Mouse (Mus musculus) Patski (cell line): ENCODE results near the gene Srcin1. TPM values are rescaled to one million over a fixed set of nuclear protein-coding genes. Genes with fewer than 3 reads are reported as not detected.
A peak's percentile ranks its signal among the peaks of the same experiment; 100 is the strongest.

ENCODE experiments used
- ATAC-seq: fragments of 100-300 bp; one replicate; pipeline ENCODE4 v1.8.0; 2021
- CTCF ChIA-PET: fragments of 350-600 bp; sonication (Branson Sonifier 250); formaldehyde crosslinking; loops from one replicate; lab custom pipeline; 2022; ENCODE audit warnings: inconsistent platforms; lab: Charles Lee
- POLR2A ChIA-PET: fragments of 350-600 bp; sonication (Branson Sonifier 250); formaldehyde crosslinking; loops from one replicate; lab custom pipeline; 2022; ENCODE audit warnings: antibody characterized with exemption, inconsistent platforms; lab: Charles Lee
- DNase-seq: peaks from one replicate; pipeline ENCODE4 v3.0.0-alpha.2; 2011; ENCODE audit warnings: low read depth, low spot score
- H3K27me3 ChIP-seq: fragments of 371-371 bp; one replicate; pipeline ENCODE4 v1.5.1; 2021
- CTCF ChIP-seq: fragments of 100-300 bp; IDR thresholded peaks from one replicate; pipeline ENCODE4 v1.5.1; 2021
- in situ Hi-C: fragments of 300-500 bp; cut with MboI; formaldehyde crosslinking; loops from 3 replicates; pipeline ENCODE4 v1.11.1; 2018; ENCODE audit warnings: low pct_unique_long_range_greater_than_20kb, mixed read lengths
- polyA plus RNA-seq: library from polyadenylated mRNA; unstranded; gene quantifications from one replicate; pipeline ENCODE4 v1.2.3, GENCODE M21; 2021

Gene Srcin1
- polyA plus RNA-seq, 1 experiment from 2014 or later, result 1.8 TPM

- ChIA-PET POLR2A (no interaction called here), CTCF (interaction anchor here (0.7 to 1.2 kb wide), 2 partner anchors 10 to 16 kb away, joined by 3 to 4 read pairs; no protein-coding TSS in a partner anchor)
- DNase-seq (no peak), ATAC-seq (no peak)
- no peaks in the 10 kb centered on the region for H3K27me3 ChIP-seq
- in situ Hi-C loops, result no loop called here
- TF ChIP-seq CTCF, result no peak
Observed at GRCm38 (mm10) chr11:97477431-97477830, 98.6 kb downstream of the Srcin1 start.

DNA sequence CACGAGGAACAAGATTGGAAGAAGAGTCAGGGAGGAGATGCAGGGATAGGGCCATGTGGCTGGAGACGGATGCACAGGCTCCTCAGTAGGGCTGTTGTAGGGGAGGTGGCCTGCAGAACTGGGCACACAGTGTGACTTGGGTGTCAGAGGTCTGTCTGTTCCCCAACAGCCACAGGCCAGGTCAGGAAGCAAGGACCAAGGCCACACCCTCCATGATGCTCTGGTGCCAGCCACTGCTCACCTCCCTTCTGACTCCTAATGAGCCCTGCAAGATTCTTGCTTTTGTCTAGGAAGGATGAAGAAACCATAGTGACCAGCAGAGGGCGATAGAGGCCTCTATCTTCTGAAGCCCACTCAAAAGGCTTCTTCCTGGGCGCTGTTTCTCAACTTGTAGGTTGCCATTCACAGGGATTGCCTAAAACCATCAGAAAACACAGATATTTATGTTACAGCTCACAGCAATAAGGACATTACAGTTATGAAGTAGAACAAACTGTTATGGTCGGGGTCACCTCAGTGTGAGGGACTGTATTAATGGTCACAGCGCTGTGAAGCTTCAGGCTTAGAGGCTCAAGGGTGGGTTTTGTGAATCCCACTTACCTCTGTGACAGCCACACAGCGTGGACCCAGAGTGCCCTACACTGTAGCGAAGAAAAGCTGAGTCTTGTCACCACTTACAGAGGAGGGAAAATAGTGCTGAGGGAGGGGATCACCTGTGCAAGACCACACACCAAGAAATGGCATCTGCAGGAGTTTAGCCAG, 99.5 kb downstream of the Srcin1 start:
- in situ Hi-C loops, result no loop called here
- POLR2A ChIA-PET, result no interaction called here
- CTCF ChIA-PET, result interaction anchor here (0.7 to 2.7 kb wide), 4 partner anchors 11 to 145 kb away, joined by 3 to 7 read pairs (median 4); no protein-coding TSS in a partner anchor
- DNase-seq (no peak), ATAC-seq (no peak)
- H3K27me3 ChIP-seq, result no peaks in the 10 kb centered on the region
- TF ChIP-seq CTCF, result peak; percentile 73

DNA sequence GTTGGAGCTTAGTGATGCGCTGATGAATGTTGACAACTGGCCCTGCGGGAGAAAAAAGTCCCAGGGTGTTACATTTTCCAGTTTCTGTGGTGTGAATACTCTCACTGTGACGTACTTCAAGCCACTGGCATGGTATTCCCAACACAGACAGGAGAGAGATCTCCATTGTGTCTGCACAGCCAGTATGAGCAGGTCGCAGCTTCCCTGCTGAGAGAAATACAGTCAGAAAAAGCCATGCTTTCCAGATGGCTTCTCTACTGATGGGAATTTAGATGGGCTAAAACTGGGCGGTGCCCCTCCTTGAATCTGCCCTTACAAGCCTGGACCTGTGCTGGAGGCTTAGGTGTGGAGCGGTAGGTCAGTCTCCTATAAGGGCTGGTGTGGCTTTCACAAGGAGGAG, 104.7 kb downstream of the Srcin1 start:
- ChIA-PET POLR2A (no interaction called here), CTCF (no interaction called here)
- in situ Hi-C loops, result loop anchor here (5.0 kb wide), 1 partner anchor 49 kb away; no protein-coding TSS in a partner anchor
- H3K27me3 ChIP-seq, result no peaks in the 10 kb centered on the region
- no peak for TF ChIP-seq CTCF
- ATAC-seq (no peak), DNase-seq (no peak)

DNA sequence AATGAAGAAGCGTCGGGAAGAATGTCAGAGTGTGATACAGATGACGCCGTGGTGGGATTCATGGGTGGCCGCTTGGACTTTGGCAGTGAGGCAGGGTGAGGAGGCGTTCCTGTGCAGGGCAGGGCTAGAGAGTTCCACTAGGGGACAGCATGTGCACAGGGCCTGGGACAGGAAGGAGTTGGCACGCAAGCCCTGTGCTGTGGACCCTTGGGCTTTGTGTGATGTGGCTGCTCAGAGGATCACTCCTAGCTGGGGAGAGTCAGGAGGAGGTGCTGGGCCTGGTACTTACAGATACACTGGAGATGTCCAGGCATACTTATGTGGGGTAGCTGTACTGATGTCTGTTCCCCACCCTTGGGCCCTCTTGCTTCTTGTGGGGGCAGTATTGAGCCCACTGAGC, 106.2 kb downstream of the Srcin1 start:
- ATAC-seq, result no peak
- no peak for TF ChIP-seq CTCF
- no peaks in the 10 kb centered on the region for H3K27me3 ChIP-seq
- in situ Hi-C loops, result loop anchor here (5.0 kb wide), 1 partner anchor 48 kb away; no protein-coding TSS in a partner anchor
- ChIA-PET POLR2A (interaction anchor here (0.7 to 2.8 kb wide), 2 partner anchors 61 to 67 kb away, joined by 3 to 9 read pairs; no protein-coding TSS in a partner anchor), CTCF (interaction anchor here (0.8 to 4.0 kb wide), 8 partner anchors 13 to 67 kb away, joined by 3 to 54 read pairs (median 4); no protein-coding TSS in a partner anchor)
- no peak for DNase-seq

DNA sequence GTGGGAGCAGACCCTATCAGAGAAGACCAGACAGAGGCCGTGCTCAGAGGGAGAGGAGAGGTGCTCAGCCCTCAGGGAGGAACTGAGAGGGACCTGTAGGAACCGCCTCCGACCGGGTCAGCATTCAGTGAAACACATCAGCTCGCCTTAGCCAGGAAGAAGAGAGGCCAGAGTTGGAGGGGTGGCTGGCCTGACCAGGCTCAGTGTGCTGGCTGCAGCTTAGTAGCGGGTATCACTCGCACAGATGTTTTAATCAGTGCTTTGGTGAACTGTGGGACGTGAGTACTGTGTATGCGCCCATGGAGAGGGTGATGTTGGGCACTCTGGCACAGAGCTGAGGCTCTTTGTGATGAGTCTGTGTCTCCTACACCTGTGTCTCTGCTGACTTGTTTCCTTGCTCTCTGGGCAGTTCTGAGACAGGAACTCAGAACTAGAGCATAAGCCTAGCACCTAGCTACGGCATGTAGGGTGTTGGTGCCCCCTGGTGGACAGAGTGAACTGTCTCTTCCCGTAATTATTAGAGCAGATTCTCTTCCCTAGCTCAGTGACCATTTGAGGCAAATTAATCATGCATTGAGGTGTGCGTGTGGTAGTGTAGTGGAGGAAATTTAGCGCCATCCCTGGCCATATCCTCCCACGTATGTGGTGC, 107.2 kb downstream of the Srcin1 start:
- peak; percentile 44 for ATAC-seq
- CTCF ChIA-PET, result interaction anchor here (0.7 to 4.0 kb wide), 18 partner anchors 9 to 108 kb away, joined by 3 to 54 read pairs (median 4); no protein-coding TSS in a partner anchor
- POLR2A ChIA-PET, result interaction anchor here (1.0 to 2.8 kb wide), 2 partner anchors 58 to 60 kb away, joined by 3 to 9 read pairs; no protein-coding TSS in a partner anchor
- no peak for TF ChIP-seq CTCF
- no peaks in the 10 kb centered on the region for H3K27me3 ChIP-seq
- DNase-seq, result no peak
- in situ Hi-C loops, result no loop called here

DNA sequence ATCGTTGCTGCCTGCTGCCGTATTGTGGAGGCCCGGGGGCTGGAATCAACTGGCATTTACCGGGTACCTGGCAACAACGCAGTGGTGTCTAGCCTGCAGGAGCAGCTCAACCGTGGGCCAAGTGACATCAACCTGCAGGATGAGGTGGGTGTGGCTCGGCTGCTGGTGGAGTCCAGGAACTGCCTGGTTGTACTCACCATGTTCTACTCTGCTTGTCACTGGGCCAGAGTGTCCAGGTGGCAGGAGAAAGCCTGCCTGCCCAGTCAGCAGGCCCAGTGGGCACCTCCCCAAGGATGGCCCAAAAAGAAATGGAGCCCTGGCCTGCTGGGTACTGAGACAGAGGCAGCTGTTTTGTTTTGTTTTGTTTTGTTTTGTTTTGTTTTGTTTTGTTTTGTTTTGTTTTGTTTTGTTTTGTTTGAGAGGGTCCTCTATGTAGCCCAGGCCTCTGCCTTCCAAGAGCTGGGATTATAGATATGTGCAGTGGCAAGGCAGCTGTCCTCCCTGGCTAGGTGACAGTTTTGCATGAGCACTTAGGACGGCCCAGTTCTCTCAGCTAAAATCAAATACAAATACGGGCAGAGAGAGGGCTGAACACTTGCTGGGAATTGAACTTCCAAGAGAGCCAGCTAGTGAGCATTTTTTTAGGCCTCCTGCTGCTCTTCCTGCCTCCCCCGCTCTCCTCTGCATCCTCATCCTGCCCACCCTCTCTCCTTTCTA, 109.4 kb downstream of the Srcin1 start:
- POLR2A ChIA-PET, result interaction anchor here (0.6 kb wide), 2 partner anchors 68 to 1170 kb away, joined by 3 read pairs; no protein-coding TSS in a partner anchor
- in situ Hi-C loops, result no loop called here

DNA sequence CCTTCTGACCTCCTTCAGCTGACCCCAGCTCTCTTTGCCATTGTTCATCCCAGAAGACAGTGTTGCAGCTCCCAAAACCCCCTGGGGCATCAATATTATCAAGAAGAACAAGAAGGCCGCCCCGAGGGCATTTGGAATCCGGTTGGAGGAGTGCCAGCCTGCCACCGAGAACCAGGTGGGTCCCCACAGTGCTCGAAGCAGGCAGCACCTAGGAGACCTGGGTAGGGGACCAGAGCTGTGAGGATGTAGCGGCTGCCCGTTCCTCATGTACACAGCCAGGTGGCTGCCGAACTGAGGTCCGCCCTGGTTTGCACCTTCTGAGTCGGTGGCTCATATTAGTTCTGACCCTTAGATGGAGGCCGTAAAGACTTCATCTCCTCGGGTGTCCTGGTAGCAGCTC, 110.0 kb downstream of the Srcin1 start:
- DNase-seq, result no peak
- ChIA-PET POLR2A (no interaction called here), CTCF (interaction anchor here (1.1 to 1.2 kb wide), 2 partner anchors 35 to 58 kb away, joined by 3 to 5 read pairs; no protein-coding TSS in a partner anchor)
- in situ Hi-C loops, result no loop called here
- no peaks in the 10 kb centered on the region for H3K27me3 ChIP-seq
- no peak for ATAC-seq
- no peak for TF ChIP-seq CTCF

More for the DNA sequence above, 109.4 kb downstream of the Srcin1 start:
- DNase-seq (no peak), ATAC-seq (no peak)
- no peaks in the 10 kb centered on the region for H3K27me3 ChIP-seq
- TF ChIP-seq CTCF, result no peak
- CTCF ChIA-PET, result interaction anchor here (1.2 to 4.0 kb wide), 3 partner anchors 35 to 58 kb away, joined by 5 to 54 read pairs (median 9); no protein-coding TSS in a partner anchor

DNA sequence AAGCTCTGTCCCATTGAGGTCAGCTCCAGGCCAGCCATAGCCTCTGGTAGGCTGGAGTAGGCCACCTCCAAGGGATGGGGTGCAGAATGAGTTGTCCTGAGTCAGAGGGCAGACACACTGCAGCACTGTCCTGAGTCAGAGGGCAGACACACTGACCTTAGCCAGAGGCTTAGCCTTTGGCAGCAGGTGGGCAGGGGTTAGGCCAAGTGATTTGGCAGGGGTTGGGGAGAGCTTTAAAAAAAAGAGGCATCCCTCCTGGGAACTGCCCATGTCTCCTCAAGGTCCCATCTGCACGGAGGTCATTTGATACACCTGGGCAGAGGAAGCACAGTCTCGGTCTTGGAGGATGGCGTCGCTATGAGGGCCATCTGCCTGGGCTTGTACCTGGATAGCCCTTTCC, 112.0 kb downstream of the Srcin1 start:
- ATAC-seq, result no peak
- in situ Hi-C loops, result no loop called here
- no peaks in the 10 kb centered on the region for H3K27me3 ChIP-seq
- no peak for DNase-seq
- POLR2A ChIA-PET, result interaction anchor here (1.3 kb wide), 1 partner anchor 44 kb away, joined by 4 read pairs; no protein-coding TSS in a partner anchor
- no peak for TF ChIP-seq CTCF
- CTCF ChIA-PET, result no interaction called here

DNA sequence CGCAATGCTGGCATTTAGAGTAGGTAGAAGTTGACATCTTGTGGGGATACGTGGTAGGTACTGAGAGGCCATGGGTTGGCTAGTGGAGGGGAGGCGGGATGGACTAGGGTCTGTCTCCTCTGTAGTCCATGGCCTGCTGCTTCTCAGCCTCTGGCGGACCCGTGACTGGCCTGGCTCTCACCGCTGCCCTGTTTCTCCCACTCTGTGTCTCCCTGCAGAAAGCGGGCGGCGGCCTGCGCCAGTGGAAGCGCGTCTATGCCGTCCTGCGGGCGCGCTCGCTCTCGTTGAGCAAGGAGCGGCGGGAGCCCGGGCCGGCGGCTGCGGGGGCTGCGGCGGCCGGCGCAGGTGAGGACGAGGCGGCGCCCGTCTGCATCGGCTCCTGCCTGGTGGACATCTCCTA, 112.8 kb downstream of the Srcin1 start:
- in situ Hi-C loops, result no loop called here
- DNase-seq (no peak), ATAC-seq (no peak)
- CTCF ChIA-PET, result no interaction called here
- POLR2A ChIA-PET, result no interaction called here
- no peaks in the 10 kb centered on the region for H3K27me3 ChIP-seq
- TF ChIP-seq CTCF, result no peak

GRCm38 (mm10) chr11:97462538-97462937, 113.4 kb downstream of the Srcin1 start:
- DNase-seq, result no peak
- ChIA-PET POLR2A (no interaction called here), CTCF (no interaction called here)
- TF ChIP-seq CTCF, result no peak
- in situ Hi-C loops, result no loop called here
- no peaks in the 10 kb centered on the region for H3K27me3 ChIP-seq
- no peak for ATAC-seq
